Mouse (Mus musculus) layer of hippocampus, adult 9-10 months (tissue): ENCODE data around the gene Pla2g16.

Experiments used
- DNase-seq: peaks from one replicate; pipeline ENCODE4 v3.0.0; 2022; ENCODE audit warnings: low spot score

Pla2g16 gene

DNA sequence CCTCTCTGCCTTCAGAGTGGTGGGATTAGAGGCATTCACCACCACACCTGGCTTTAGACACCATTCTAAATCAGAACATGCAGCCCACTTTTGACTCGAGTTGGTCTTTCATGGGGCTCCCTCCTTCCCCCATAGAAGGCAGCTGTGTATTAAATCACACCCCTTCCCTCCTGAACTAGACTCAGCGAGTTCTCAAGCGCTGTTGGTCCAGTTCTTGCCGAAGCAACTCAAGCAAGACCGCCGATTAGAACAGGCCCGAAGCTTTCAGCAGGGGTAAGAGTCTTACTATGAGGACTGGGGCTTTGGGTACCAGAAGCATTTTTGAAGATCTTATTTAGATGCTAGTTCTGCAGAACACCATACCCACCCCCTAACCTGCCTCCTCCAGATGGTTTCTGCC, 55.9 kb downstream of the Pla2g16 start:
- no peak for DNase-seq

DNA sequence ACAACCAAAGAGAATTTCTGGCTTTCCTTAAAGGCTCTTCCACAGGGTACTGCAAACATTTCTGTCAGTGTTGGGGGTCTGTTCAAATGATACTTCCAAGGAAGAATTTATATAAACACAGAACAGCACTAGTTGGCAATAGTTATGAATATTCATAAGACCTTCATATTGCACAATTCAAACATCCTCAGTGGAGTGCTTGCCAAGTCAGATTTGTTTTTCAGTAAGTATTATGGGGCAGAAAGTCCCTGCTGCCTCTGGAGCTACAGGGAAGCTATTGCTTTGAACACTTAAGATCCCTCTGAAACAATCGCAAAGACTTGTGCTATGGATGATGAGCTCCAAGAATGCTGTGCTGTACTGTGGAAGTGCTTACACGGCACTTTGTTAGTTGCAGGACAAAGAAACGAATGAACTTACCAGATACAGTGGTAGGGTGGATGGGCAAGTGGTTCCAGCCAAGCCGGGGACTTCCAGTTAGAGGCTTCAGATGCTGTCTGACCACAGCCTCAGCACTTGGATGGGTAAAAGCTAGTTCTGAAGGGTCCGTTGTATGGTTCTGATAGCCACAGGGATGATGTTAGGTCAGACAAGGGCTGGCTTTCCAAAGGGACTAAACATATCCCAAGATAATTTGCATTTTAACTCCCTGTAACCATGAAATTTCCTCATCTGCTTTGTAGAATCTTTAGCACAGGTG, 59.1 kb downstream of the Pla2g16 start:
- DNase-seq, result no peak

DNA sequence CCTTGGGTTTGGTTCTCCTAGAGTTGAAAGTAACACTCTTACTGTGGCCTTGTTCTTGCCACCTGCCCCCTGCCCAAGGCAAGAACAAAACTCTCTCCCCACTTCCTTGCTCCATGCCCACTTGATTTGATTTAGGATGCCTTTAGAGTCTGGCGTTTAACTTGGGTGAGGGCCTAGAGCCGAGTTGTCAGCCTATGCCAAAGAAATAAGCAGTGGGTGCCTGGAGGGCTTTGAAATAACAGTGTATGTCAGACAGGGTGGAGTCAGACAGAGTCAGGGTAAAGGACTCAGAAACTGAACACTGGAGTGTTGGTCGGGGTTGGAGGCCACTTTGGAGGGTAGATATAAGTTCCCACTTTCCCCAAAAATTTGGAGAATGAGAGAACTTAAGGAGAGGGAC, 59.8 kb downstream of the Pla2g16 start:
- DNase-seq, result no peak

DNA sequence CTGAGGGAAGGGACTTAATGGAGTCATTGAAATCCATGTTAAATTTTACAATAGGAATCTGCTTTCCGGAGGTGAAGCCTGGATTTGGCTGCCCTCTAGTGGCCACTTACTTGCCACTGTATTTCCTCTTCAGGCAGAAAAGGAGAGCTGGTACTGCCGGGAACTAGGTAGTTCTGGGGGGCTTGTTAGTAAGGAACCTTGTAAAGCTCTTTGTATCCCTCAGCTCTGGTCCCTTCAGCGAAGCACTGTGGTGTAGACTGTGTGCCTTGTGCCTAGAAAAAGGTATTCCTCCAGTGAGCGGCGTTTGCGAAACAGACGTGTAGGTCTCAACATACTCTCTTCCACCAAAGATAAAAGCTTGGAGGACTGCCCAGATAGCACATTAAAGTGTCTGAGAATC, 60.4 kb downstream of the Pla2g16 start:
- DNase-seq, result peak; percentile 37

DNA sequence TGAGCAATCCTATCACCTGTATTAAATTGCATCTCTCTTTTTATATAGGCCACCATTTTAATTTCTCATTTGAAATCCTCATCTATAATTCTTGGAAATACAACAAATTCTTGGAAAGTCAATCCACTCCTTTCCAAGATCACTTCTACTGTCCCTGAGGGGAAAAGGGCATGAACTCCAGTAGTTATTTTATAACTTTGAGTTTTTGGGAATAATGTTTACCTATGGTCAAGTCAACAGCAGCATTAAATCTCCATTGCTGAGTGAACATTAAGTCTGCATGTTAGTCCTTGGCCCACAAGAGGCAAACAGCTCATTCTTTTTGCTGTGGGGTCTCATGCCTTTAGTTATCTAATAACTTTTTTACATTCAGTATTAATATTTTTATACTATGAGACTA, 75.8 kb downstream of the Pla2g16 start:
- DNase-seq, result no peak

DNA sequence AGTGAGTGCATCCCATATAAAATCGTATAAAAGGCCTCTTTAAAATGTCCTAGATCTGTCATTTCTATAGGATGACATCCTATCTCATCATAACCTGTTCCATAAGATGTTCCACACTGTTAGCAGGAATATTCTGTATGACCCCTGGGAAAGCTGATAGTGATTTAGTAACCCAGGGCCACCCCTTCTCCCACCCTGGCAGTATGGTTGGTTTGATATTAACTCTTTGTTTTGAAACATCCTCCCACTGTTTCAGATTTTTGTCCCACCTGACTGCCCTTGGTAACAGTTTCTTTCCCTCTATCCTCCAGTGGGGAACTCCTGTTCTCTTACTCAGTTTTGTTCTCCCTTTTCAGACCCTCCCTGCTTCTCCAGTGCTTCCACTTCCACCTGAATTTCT, 76.5 kb downstream of the Pla2g16 start:
- DNase-seq, result no peak
